Mouse (Mus musculus) C2C12 (cell line): ENCODE results near the gene Smtn. TPM values are rescaled to one million over a fixed set of nuclear protein-coding genes. Genes with fewer than 3 reads are reported as not detected.

ENCODE experiments used
- H3K27me3 ChIP-seq: one replicate; pipeline ENCODE4 v1.6.1; 2011; ENCODE audit not compliant: control insufficient read depth, insufficient read depth, insufficient read length
- H3K36me3 ChIP-seq: one replicate; pipeline ENCODE4 v1.6.1; 2011; ENCODE audit not compliant: control insufficient read depth, insufficient read depth
- H3K4me3 ChIP-seq: one replicate; pipeline ENCODE4 v1.5.1; 2011; ENCODE audit warnings: mild to moderate bottlenecking, control low read depth; ENCODE audit not compliant: poor library complexity, insufficient read depth, severe bottlenecking
- H3K79me2 ChIP-seq: one replicate; pipeline ENCODE4 v1.6.1; 2011; ENCODE audit not compliant: control insufficient read depth, insufficient read depth
- H3K79me3 ChIP-seq: one replicate; pipeline ENCODE4 v1.6.1; 2011; ENCODE audit warnings: low read depth, control low read depth
- H3ac ChIP-seq: one replicate; pipeline ENCODE3; 2011; ENCODE audit warnings: low read depth; ENCODE audit not compliant: control insufficient read depth, insufficient read length
- CEBPB ChIP-seq: IDR thresholded peaks from one replicate; pipeline ENCODE4 v1.6.1; 2011; ENCODE audit warnings: low read depth, mild to moderate bottlenecking, control low read depth, moderate library complexity
- CTCF ChIP-seq: IDR thresholded peaks from one replicate; pipeline ENCODE4 v1.5.1; 2011; ENCODE audit not compliant: control insufficient read depth, insufficient read depth, insufficient read length
- FOSL1 ChIP-seq: IDR thresholded peaks from one replicate; pipeline ENCODE4 v1.8.0; 2011; ENCODE audit warnings: mild to moderate bottlenecking, low read length; ENCODE audit not compliant: poor library complexity, insufficient read depth, severe bottlenecking
- MAX ChIP-seq: IDR thresholded peaks from one replicate; pipeline ENCODE4 v1.6.1; 2011; ENCODE audit warnings: mild to moderate bottlenecking, control low read depth
- MYOD1 ChIP-seq: IDR thresholded peaks from one replicate; pipeline ENCODE4 v1.6.1; 2011; ENCODE audit warnings: low read depth; ENCODE audit not compliant: control insufficient read depth, insufficient read length
- MYOG ChIP-seq: IDR thresholded peaks from one replicate; pipeline ENCODE4 v1.6.1; 2011; ENCODE audit not compliant: control insufficient read depth, insufficient read length; ENCODE audit errors: extremely low read depth
- USF1 ChIP-seq: IDR thresholded peaks from one replicate; pipeline ENCODE4 v1.6.1; 2011; ENCODE audit warnings: low read depth, mild to moderate bottlenecking, control low read depth, moderate library complexity
- polyA plus RNA-seq: library from polyadenylated mRNA; unstranded; fragments of >200 nt; fragmentation: generic; extraction: Trizol; gene quantifications from one replicate; pipeline ENCODE4 v1.2.1, GENCODE M21; 2012; ENCODE audit warnings: missing spikeins

Gene Smtn
- polyA plus RNA-seq, 1 experiment = 45.9 TPM

GRCm38 (mm10) chr11:3502057-3502456 is 38.4 kb downstream of the Smtn start:
- H3K27me3 ChIP-seq = peaks cover 21% of the 10 kb centered on the region
- no peaks in the 10 kb centered on the region for H3K79me2 ChIP-seq
- H3ac ChIP-seq = no peak overlapping the region
- H3K4me3 ChIP-seq = no peak overlapping the region
- H3K36me3 ChIP-seq = no peaks in the 10 kb centered on the region
- TF ChIP-seq MYOG (no peak), USF1 (no peak), CEBPB (no peak)
- no peaks in the 10 kb centered on the region for H3K79me3 ChIP-seq

GRCm38 (mm10) chr11:3497296-3497695 is 43.1 kb downstream of the Smtn start:
- Histone ChIP-seq H3ac (no peak overlapping the region), H3K4me3 (no peak overlapping the region), H3K79me3 (no peaks in the 10 kb centered on the region), H3K36me3 (no peaks in the 10 kb centered on the region), H3K79me2 (no peaks in the 10 kb centered on the region), H3K27me3 (peaks cover 19% of the 10 kb centered on the region)
- no peak for TF ChIP-seq CEBPB
- no peak for TF ChIP-seq MYOD1
- no peak for TF ChIP-seq MAX
- TF ChIP-seq FOSL1 = no peak
- no peak for TF ChIP-seq USF1
- no peak for TF ChIP-seq CTCF
- no peak for TF ChIP-seq MYOG

GRCm38 (mm10) chr11:3496756-3497155 is 43.7 kb downstream of the Smtn start:
- TF ChIP-seq CEBPB (no peak), MYOG (no peak), CTCF (no peak), USF1 (no peak), FOSL1 (no peak), MAX (no peak), MYOD1 (no peak)
- Histone ChIP-seq H3K27me3 (peaks cover 14% of the 10 kb centered on the region), H3ac (no peak overlapping the region), H3K36me3 (no peaks in the 10 kb centered on the region), H3K4me3 (no peak overlapping the region), H3K79me3 (no peaks in the 10 kb centered on the region), H3K79me2 (no peaks in the 10 kb centered on the region)

- H3K79me2 ChIP-seq = no peaks in the 10 kb centered on the region
- H3K36me3 ChIP-seq = no peaks in the 10 kb centered on the region
- H3K4me3 ChIP-seq = no peak overlapping the region
- H3K79me3 ChIP-seq = no peaks in the 10 kb centered on the region
- no peak overlapping the region for H3ac ChIP-seq
- peaks cover 4% of the 10 kb centered on the region for H3K27me3 ChIP-seq
- no peak for TF ChIP-seq FOSL1
- no peak for TF ChIP-seq MAX
- no peak for TF ChIP-seq USF1
- no peak for TF ChIP-seq MYOG
Observed at GRCm38 (mm10) chr11:3495496-3495895, 44.9 kb downstream of the Smtn start.

GRCm38 (mm10) chr11:3494857-3495256 is 45.6 kb downstream of the Smtn start:
- no peaks in the 10 kb centered on the region for H3K79me2 ChIP-seq
- peaks cover 4% of the 10 kb centered on the region for H3K27me3 ChIP-seq
- no peaks in the 10 kb centered on the region for H3K79me3 ChIP-seq
- no peaks in the 10 kb centered on the region for H3K36me3 ChIP-seq
- no peak overlapping the region for H3K4me3 ChIP-seq
- no peak overlapping the region for H3ac ChIP-seq
- TF ChIP-seq MYOD1 (no peak), CEBPB (no peak), MAX (no peak), CTCF (no peak), MYOG (no peak), USF1 (no peak), FOSL1 (no peak)

- Histone ChIP-seq H3K36me3 (no peaks in the 10 kb centered on the region), H3K79me3 (no peaks in the 10 kb centered on the region), H3K27me3 (peaks cover 4% of the 10 kb centered on the region), H3K4me3 (no peak overlapping the region), H3ac (no peak overlapping the region), H3K79me2 (no peaks in the 10 kb centered on the region)
- TF ChIP-seq FOSL1 (no peak), MAX (no peak), MYOG (no peak), USF1 (no peak), CEBPB (no peak), MYOD1 (no peak), CTCF (no peak)
Observed at GRCm38 (mm10) chr11:3492748-3493147, 47.7 kb downstream of the Smtn start.
